Mouse (Mus musculus): ENCODE measurements around the gene Gpr146. TPM values are rescaled to one million over a fixed set of nuclear protein-coding genes. Genes with fewer than 3 reads are reported as not detected.
A peak's percentile ranks its signal among the peaks of the same experiment; 100 is the strongest.

Gpr146 gene
- polyA plus RNA-seq, 2 experiments = 1.9 to 2.3 TPM

DNA sequence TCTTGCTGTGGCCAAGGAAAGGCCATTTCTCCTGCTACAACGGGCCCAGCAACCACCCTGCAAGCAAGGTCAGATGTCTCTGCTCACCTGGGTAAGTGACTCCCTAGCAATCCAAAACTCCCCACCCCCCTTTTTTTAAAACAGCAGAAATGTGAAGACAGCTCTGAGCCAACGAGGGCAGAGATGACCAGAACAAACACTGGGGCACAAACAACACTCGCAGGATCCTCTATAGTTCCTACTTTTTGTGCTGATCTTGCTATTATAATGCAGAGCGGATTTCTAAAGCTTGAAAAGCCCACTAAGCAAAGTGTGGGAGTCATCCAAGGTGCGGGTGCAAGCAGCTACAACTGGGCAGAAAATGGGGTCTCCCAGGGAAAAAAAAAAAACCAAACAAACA lies 6.4 kb upstream of the Gpr146 start:
- DNase-seq (ENCODE audit: low spot score) = no peak
- peak overlapping the region; percentile 85 for H3K4me2 ChIP-seq (replicated peaks; ENCODE audit: low read depth, low read length, severe bottlenecking)
- H3K4me1 ChIP-seq (ENCODE audit: control insufficient read depth, insufficient read depth, low read length) = peaks cover 18% of the 10 kb centered on the region
- H3K4me3 ChIP-seq (replicated peaks; ENCODE audit: low read length) = peak overlapping the region; percentile 71
- H3K36me3 ChIP-seq (ENCODE audit: control insufficient read depth, insufficient read depth, low read length) = no peaks in the 10 kb centered on the region
- TF ChIP-seq POLR2A (IDR thresholded peaks at IDR 0.05; ENCODE audit: borderline replicate concordance, extremely low read depth, insufficient read depth, insufficient read length) = no peak
- H3K27ac ChIP-seq (replicated peaks; ENCODE audit: low read depth, low read length) = peak overlapping the region; percentile 86; the same call in 1 of the 2 replicates
- H3K9ac ChIP-seq (ENCODE audit: low read depth, low read length, severe bottlenecking) = peak overlapping the region; percentile 98
- H3K27me3 ChIP-seq (ENCODE audit: control insufficient read depth, insufficient read depth, low read length) = no peaks in the 10 kb centered on the region
- no peaks in the 10 kb centered on the region for H3K9me3 ChIP-seq (ENCODE audit: control insufficient read depth, low read length)
- 73% methylated on average over 5 of the region's 5 CpGs for WGBS
- ATAC-seq (ENCODE audit: low FRiP score, low read depth) = no peak

GRCm38 (mm10) chr5:139371631-139372401 lies 5.7 kb upstream of the Gpr146 start:
- DNase-seq (ENCODE audit: low spot score) = peak; percentile 93
- peak overlapping the region; percentile 85 for H3K4me2 ChIP-seq (replicated peaks; ENCODE audit: low read depth, low read length, severe bottlenecking)
- H3K27me3 ChIP-seq (ENCODE audit: control insufficient read depth, insufficient read depth, low read length) = no peaks in the 10 kb centered on the region
- 3% methylated on average over 38 of the region's 39 CpGs for WGBS
- peak overlapping the region; percentile 86 for H3K27ac ChIP-seq (replicated peaks; ENCODE audit: low read depth, low read length)
- peak overlapping the region; percentile 98 for H3K9ac ChIP-seq (ENCODE audit: low read depth, low read length, severe bottlenecking)
- peak; percentile 96 for ATAC-seq (ENCODE audit: low FRiP score, low read depth)
- peak overlapping the region; percentile 71 for H3K4me3 ChIP-seq (replicated peaks; ENCODE audit: low read length)
- H3K36me3 ChIP-seq (ENCODE audit: control insufficient read depth, insufficient read depth, low read length) = no peaks in the 10 kb centered on the region
- H3K9me3 ChIP-seq (ENCODE audit: control insufficient read depth, low read length) = no peaks in the 10 kb centered on the region
- peaks cover 18% of the 10 kb centered on the region for H3K4me1 ChIP-seq (ENCODE audit: control insufficient read depth, insufficient read depth, low read length)
- peak; percentile 80; the same call in 1 of the 2 replicates for TF ChIP-seq POLR2A (IDR thresholded peaks at IDR 0.05; ENCODE audit: borderline replicate concordance, extremely low read depth, insufficient read depth, insufficient read length)

DNA sequence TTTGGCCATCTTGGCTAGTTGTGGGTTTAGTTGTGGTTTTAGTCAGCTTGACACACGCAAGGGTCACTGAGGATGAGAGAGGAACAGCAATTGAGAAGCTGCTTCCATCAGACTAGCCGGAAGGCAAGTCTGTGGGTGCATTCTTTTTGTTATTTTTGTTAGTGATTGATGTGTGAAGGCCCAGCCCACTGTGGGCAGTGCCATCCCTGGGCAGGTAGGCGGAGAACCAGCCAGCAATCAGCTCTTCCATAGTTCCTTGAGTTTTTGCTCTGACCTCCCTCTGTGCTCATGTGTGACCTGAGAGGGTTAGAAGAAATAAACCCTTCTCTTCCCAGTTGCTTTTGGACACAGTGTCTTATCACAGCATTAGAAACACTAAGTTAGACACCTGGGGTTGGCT lies 4.4 kb upstream of the Gpr146 start:
- no peak overlapping the region for H3K4me3 ChIP-seq (replicated peaks; ENCODE audit: low read length)
- ATAC-seq (ENCODE audit: low FRiP score, low read depth) (no peak), DNase-seq (ENCODE audit: low spot score) (no peak)
- WGBS = 79% methylated on average over 3 of the region's 3 CpGs
- H3K36me3 ChIP-seq (ENCODE audit: control insufficient read depth, insufficient read depth, low read length) = no peaks in the 10 kb centered on the region
- H3K4me2 ChIP-seq (replicated peaks; ENCODE audit: low read depth, low read length, severe bottlenecking) = no peak overlapping the region
- no peak for TF ChIP-seq POLR2A (IDR thresholded peaks at IDR 0.05; ENCODE audit: borderline replicate concordance, extremely low read depth, insufficient read depth, insufficient read length)
- H3K27ac ChIP-seq (replicated peaks; ENCODE audit: low read depth, low read length) = no peak overlapping the region
- no peaks in the 10 kb centered on the region for H3K27me3 ChIP-seq (ENCODE audit: control insufficient read depth, insufficient read depth, low read length)
- H3K9me3 ChIP-seq (ENCODE audit: control insufficient read depth, low read length) = no peaks in the 10 kb centered on the region
- no peak overlapping the region for H3K9ac ChIP-seq (ENCODE audit: low read depth, low read length, severe bottlenecking)
- H3K4me1 ChIP-seq (ENCODE audit: control insufficient read depth, insufficient read depth, low read length) = peaks cover 30% of the 10 kb centered on the region

GRCm38 (mm10) chr5:139373889-139374444 lies 3.5 kb upstream of the Gpr146 start:
- no peak for TF ChIP-seq POLR2A (IDR thresholded peaks at IDR 0.05; ENCODE audit: borderline replicate concordance, extremely low read depth, insufficient read depth, insufficient read length)
- H3K27me3 ChIP-seq (ENCODE audit: control insufficient read depth, insufficient read depth, low read length) = no peaks in the 10 kb centered on the region
- no peaks in the 10 kb centered on the region for H3K9me3 ChIP-seq (ENCODE audit: control insufficient read depth, low read length)
- 75% methylated on average over 6 of the region's 6 CpGs for WGBS
- H3K4me1 ChIP-seq (ENCODE audit: control insufficient read depth, insufficient read depth, low read length) = peaks cover 36% of the 10 kb centered on the region
- no peak overlapping the region for H3K4me3 ChIP-seq (replicated peaks; ENCODE audit: low read length)
- ATAC-seq (ENCODE audit: low FRiP score, low read depth) (no peak), DNase-seq (ENCODE audit: low spot score) (no peak)
- H3K4me2 ChIP-seq (replicated peaks; ENCODE audit: low read depth, low read length, severe bottlenecking) = no peak overlapping the region
- H3K27ac ChIP-seq (replicated peaks; ENCODE audit: low read depth, low read length) = no peak overlapping the region
- no peak overlapping the region for H3K9ac ChIP-seq (ENCODE audit: low read depth, low read length, severe bottlenecking)
- no peaks in the 10 kb centered on the region for H3K36me3 ChIP-seq (ENCODE audit: control insufficient read depth, insufficient read depth, low read length)

GRCm38 (mm10) chr5:139374841-139375240 lies 2.7 kb upstream of the Gpr146 start:
- WGBS = 86% methylated on average over 2 of the region's 2 CpGs
- no peak for DNase-seq (ENCODE audit: low spot score)
- Histone ChIP-seq H3K9ac (ENCODE audit: low read depth, low read length, severe bottlenecking) (no peak overlapping the region), H3K27ac (replicated peaks; ENCODE audit: low read depth, low read length) (no peak overlapping the region), H3K27me3 (ENCODE audit: control insufficient read depth, insufficient read depth, low read length) (no peaks in the 10 kb centered on the region), H3K4me3 (replicated peaks; ENCODE audit: low read length) (no peak overlapping the region), H3K4me2 (replicated peaks; ENCODE audit: low read depth, low read length, severe bottlenecking) (no peak overlapping the region), H3K4me1 (ENCODE audit: control insufficient read depth, insufficient read depth, low read length) (peaks cover 45% of the 10 kb centered on the region), H3K36me3 (ENCODE audit: control insufficient read depth, insufficient read depth, low read length) (no peaks in the 10 kb centered on the region), H3K9me3 (ENCODE audit: control insufficient read depth, low read length) (no peaks in the 10 kb centered on the region)
- ATAC-seq (ENCODE audit: low FRiP score, low read depth) = no peak
- TF ChIP-seq POLR2A (IDR thresholded peaks at IDR 0.05; ENCODE audit: borderline replicate concordance, extremely low read depth, insufficient read depth, insufficient read length) = no peak

All from limb, embryonic 14.5 days (tissue).